Mouse (Mus musculus): ENCODE results near the gene Chtf18.

DNA sequence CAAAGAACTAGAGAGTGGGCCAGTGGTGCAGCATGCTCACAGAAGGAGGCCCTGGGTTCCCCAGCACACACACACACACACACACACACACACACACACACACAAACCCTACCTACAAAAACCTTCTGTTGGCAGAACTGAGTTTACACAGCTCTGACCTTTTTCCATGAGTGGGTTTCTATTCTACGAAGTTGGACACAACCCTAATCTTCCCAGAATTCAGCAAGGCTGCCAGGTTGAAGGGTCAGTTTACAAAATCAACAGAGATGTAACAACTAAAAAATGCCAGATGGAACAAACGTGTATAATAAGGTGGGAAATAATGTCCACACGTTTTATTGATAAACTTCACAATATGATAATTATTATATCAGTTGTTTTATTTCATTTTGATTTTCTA is 30.5 kb upstream of the Chtf18 start:
- TF ChIP-seq POLR2A (IDR thresholded peaks at IDR 0.05; ENCODE audit: insufficient read length, low read depth) (no peak), USF1 (IDR thresholded peaks at IDR 0.05; ENCODE audit: low read depth) (no peak), MYOG (IDR thresholded peaks at IDR 0.05; ENCODE audit: control insufficient read depth in 1 of 3, insufficient read depth in 1 of 3, insufficient read length in 2 of 3, low read depth in 2 of 3) (no peak), MAX (IDR thresholded peaks at IDR 0.05; ENCODE audit: low read depth) (no peak), POLR2AphosphoS2 (IDR thresholded peaks at IDR 0.05; ENCODE audit: insufficient read length, low read depth) (no peak), CEBPB (IDR thresholded peaks at IDR 0.05; ENCODE audit: insufficient read depth, poor library complexity, severe bottlenecking) (no peak), E2F4 (IDR thresholded peaks at IDR 0.05; ENCODE audit: insufficient read depth) (no peak), TCF12 (IDR thresholded peaks at IDR 0.05; ENCODE audit: insufficient read depth, poor library complexity, severe bottlenecking) (no peak)

Data from myocyte (in vitro differentiated cells).